Mouse (Mus musculus): ENCODE measurements around the gene Clcn7. TPM values are rescaled to one million over a fixed set of nuclear protein-coding genes. Genes with fewer than 3 reads are reported as not detected.
A peak's percentile ranks its signal among the peaks of the same experiment; 100 is the strongest.

Clcn7 gene
- total RNA-seq, 4 experiments from 2014 or later: 47.4 to 77.7 (median 67.8) TPM

DNA sequence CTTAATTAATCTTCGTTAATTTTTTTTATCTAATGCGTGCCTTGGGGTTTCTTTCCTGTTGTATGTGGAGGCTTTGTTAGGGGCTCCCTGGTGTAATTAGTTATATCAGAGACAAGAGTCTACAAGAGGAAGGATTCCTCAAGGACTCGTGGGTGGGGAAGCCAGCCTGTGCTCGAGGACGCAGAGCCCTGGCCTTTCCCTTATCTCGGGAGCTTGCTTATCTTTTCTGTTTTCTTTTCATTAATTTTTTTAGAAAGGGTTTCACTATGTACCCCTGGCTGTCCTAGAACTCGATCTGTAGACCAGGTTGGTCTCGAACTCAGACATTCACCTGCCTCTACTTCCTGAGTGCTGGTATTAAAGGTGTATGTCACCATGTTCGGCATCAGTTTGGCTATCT is 5.5 kb upstream of the Clcn7 start:
- no peak for DNase-seq

DNA sequence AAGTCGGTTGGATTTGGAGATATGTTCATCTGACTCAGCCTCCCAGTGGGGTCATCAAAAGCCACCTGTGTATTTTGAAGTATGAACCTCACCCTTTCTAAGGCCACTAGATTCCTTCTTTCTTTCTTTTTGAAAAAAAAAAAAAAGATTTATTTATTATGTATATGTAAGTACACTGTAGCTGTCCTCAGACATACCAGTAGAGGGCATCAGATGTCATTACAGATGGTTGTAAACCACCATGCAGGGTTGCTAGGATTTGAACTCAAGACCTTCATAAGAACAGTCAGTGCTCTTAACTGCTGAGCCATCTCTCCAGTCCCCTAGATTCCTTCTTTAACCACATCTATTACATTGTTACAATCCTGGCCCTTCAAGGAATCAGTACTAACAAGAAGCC is 3.1 kb upstream of the Clcn7 start:
- no peak for DNase-seq

DNA sequence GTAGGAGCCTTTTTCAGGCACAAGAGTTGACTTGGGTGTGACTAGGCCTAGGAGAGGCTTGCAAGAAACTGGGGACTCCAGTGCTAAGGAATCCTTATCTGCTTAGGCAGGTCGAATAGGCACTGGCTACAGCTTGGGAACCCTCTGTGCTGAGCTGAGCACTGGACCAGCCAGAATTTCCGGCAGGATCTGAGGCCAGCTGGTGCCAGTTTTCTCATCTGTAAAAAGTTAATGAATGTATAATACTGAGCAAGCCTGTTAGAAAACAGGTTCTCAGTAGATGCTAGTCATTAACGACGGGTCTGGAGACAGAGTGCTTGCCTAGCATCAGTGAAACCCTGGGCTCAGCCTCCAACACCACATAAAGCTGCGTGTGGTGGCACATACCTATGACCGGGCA is 2.4 kb downstream of the Clcn7 start:
- no peak for DNase-seq

DNA sequence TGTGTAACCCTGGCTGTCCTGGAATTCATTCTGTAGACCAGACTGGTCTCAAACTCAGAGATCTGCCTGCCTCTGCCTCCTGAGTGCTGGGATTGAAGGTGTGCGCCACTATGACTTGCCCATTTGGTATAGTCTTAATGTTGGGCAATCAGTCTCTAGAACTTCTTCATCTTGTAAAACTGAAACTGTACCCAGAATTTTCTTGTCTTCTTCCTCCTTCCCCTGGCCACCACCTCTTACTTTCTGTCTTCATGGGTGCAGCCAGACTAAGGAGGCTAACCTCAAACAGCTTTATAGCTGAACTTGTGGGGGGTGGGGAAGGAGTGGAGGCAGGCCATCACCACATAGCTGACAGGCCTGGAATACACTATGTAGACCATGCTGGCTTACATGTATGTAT is 5.6 kb downstream of the Clcn7 start:
- DNase-seq: no peak

DNA sequence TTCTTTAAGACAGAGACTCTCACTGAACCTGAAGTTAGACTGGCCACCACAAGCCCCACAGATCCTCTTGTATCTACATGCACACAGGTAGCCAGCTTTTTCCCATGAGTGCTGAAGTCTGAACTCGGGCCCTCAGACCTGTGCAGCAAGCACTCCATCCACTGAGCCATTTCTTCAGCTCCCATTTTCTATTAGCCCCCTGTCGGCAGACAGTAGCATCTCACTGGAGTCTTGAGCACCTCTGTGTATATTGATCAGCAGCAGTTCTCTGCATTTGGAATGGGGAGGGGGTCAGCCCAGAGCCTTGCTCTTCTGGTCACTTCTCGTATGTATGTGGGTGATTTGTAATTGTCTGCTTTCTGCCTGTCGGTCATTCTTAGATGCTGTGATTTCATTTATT is 6.8 kb downstream of the Clcn7 start:
- no peak for DNase-seq

DNA sequence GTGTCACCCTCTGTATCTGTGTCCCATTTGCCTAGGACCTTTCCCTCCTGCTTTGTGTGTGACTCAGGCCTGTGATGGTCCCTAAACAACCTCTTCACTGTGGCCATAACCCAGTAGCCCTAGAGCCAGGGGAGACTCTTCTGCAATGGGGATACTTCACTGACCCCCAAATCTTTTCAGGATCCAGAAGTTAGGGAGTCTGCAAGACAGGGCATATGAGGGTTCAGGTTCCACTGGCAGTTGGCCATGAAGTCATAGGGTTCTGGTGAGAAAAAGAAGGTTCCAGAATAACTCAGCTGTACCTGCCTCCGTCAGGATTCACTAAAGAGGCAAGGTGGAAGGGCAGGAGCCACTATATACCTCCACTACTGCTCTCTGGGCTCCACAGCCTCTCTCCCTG is 29.0 kb downstream of the Clcn7 start, which contains the start of gene Ccdc154:
Gene Ccdc154, plus strand, starts transcription at position 301 of the 400 bp plus-strand sequence.
- no peak for DNase-seq

DNA sequence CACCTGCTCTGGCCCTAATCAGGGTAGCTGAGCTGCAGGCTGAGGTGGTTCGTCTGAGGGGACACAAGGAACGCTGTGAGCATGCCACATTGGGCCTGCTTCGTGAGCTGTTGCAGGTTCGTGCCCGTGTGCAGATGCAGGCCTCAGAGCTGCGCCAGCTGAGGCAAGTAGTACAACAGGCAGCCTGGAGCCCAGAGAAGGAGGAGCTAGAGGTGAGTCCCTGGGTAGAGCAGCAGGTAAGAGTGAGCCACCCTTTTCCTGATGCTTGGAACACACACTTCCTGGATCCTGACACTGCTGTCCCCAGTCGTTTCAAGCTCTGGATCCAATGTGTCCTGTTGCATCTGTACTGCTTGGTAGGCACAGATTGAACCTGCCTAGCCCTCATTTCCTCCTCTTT is 30.2 kb downstream of the Clcn7 start:
- no peak for DNase-seq

DNA sequence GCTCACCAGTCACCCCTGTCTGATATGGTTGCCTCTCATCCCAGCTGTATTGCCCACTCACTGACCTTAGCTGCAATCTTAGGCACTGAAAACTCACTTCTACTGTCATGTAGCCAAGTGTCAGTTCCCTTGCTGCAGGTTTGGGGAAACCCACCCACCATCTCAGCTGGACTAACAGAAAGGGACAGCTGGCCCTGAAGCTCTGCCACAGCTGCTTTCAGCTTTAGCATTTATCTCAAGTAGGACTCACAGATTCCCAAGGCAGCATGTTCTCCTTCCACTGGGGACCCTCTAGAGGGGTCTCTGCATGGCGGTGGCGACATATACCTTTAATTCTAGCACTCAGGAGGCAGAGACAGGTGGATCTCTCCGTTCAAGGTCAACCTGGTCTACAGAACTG is 31.6 kb downstream of the Clcn7 start:
- DNase-seq: no peak

DNA sequence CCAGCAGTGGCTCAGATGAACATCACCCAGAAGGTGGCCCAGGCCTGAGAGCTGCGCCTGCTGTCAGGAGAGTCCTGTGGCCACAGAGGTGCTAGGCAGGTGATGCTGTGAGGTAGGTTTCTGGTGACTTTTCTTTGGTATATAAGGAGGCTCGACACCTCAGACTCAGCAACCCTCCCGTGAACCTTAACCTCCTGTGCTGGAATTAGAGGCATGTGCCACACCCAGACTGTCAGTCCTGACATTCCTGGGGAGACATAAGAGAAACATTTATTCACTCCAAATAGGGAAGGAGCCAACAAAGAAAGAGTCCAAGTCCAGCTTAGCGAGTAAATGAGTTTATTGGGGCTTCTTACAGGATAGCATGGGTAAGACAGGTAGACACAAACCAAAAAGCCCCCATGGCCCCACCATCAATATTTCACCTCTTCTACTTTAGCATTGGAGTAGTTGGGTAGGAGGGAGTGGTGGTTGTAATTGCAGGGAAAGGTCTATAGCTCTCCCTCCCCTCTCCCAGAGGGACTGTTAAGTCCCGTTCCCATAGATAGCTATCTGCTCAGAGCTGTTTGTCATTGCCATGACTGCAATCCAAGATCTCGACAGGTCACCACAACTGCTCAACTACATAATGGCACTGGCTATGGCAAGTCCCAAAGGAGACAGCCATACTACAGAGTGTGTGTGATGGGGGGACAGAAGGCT is 32.9 kb downstream of the Clcn7 start:
- no peak for DNase-seq

DNA sequence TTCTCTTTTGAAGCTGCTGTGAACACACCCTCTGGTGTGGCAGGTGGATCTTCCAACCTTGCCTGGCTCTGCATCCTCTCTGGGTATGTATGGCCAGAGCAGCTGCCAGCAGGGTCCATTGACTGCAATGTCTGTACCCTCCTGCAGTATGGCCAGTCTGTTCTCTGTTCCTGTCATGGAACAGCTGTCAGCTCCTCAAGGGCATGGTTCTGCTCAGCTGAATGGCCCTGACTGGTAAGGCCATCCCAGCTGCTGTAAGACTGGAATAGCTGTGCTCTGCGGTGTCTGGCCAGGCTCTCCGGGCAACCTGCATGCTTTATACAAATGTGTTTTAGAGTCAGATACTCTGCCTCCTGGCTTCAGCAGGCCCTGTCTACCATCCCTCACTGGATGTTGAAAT is 36.5 kb downstream of the Clcn7 start:
- DNase-seq: no peak

DNA sequence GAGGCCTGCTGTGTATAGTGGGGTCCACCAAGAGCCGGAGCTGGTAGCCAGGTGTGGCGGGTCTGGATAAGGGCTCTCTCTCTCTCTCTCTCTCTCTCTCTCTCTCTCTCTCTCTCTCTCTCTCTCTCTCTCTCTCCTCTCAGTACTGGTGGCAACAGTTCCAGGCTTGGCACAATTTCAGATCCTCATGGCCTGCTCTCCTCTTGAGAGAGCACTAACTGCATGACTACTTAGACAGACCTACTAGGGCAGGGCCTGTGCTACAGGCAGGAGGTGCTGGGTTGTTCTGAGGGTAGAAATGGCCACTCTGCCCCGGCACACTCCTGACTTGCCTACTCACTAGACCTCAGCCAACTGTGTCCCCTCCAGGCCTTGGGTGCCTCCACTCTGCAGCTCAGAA is 39.4 kb downstream of the Clcn7 start:
- no peak for DNase-seq

DNA sequence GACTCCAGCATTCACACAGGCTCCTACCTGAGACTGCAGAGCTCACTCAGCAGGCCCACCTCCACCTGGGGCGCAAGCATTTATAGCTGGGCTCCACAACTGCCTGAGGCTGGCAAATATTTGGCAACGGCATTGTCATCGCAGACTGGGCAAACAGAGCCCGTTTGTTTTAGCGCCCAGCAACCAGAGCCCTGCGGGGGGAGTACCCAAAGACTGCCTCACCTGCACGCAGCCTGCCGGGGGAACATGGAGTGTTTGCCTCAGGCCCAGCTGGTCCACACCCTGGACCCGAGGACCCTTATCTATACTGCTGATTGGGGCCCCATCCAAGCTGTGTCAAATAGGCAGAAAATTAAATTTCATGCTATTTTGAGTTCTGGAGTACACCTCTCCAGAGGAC is 42.2 kb downstream of the Clcn7 start, which contains the start of gene Gm38655:
Gene Gm38655, minus strand, starts transcription at position 61 of the 400 bp plus-strand sequence.
- no peak for DNase-seq

DNA sequence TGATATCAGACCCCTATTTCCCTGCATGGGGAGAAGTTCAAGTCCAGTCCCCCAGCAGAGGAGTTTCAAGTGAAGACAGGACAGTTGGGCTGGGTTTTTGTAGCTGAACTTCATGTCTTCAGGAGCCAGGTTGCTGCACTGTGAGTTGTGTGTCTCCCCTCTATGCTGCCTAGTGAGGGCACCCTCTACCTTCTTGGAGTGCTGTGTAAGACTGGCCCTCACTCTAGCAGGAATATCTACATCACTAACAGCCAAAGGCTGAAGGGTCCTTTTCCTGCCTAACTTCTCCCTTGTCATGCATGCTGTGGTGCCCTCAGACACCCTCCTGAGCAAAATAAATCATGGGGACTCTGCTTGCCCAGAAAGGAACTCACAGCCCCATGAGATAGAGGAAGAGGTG is 50.0 kb downstream of the Clcn7 start:
- DNase-seq: no peak

DNA sequence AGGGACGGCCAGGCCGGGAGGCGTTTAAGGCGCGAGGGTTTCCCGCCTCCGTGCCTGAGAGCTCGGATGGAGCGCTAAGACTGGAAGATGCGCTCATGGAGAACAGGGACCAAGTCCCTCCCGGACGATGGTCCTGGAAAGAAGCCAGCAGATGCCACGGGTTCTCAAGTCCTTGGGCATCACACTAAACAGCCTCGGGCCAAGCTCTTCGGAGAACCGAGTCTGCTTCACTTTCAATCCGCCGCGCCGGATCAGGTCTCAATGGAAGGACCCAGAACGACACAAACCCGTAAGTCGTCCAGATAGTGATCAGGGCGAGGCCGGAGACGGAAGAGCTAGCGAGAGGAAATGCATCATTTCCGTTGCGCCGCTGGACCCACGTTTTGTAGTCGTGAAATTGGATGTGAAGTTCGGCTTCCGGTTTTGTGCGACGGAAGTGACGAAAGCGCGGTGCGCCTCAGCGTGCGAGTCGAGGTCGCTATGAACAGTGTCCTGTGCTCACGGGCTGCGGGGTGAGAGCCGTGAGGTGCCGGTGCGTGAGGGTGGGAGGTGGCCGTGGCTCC is 51.0 kb downstream of the Clcn7 start, which contains the start of gene BC003965:
Gene BC003965, plus strand, starts transcription at position 426 of the 563 bp plus-strand sequence.
- DNase-seq: peak; percentile 97

DNA sequence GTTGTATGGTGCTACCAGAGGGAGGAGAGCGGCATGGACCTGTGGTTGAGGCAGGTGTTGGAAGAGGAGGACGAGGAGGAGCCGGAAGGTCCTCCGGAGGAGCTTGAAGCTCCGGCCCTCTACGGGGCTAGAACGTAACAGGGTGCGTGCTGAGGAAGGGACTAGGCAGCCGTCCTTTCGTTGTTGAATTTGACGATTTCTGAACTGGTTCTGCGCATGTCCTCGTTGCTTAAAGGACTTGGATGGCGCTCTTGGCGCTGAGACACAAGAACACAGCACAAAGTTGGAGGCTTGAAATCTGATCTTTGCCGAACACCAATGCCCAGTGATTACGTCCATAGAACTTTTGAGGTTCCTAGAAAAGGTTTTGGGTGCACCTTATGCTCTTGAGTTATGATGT is 51.8 kb downstream of the Clcn7 start:
- no peak for DNase-seq

DNA sequence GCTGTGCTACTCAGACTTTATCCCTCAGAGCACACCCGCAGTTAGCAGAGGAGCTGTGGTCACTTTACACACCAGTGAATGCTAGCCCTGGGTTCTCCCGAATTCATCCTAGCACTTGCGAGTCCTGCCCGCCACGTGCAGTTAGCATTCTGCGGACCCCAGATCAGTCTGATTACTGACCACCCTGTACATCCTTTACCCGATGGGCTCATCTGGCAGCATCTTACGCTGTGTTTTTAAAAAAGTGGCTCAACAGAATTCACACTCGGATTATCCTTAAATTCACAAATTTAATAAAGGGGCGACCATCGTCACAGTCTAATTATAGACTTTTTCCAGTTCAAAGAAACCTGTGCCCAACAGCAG is 54.6 kb downstream of the Clcn7 start:
- no peak for DNase-seq

DNA sequence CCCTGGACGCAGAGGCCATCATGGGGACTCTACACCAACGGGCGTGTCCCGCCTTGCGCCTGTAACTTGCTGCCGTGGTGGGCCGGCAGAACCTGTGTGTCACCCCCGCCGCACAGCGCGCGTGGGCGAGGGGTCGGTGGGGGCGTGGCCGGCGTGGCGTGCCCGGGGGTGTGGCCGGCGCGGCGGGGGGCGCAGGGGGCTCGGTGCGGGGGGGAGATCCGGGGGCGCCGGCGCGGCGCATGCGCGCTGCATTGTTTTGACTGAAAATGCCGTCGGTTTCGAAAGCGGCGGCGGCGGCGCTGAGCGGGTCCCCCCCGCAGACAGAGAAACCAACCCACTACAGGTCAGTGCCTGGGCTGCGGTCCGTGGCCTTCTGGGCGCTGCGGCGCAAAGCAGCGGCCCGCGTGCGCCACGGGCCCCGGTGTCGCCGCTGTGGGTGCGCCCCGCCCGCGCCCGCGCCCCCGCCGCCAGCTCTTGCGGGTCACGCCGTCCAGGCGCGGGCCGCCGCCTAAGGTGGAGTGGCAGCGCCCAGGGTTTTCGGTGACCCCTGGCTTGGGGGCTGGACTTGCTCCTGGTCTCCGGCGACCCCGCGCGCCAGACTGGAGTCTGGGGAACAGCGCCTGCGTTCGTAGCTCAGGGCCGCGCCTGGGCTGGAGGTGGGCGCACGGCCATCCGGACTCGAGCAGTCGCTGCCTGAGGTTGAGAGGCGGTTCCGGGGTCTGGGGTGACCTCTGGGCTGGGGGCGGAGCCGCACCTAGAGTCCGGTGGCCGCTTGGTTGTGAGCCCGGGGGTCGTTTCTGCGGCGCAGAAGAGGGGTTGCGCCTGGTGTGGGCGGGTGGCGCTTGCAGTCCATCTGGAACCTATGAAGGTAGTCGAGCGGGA is 55.2 kb downstream of the Clcn7 start, which contains the start of gene Unkl:
Gene Unkl, plus strand, starts transcription at position 248 of the 882 bp plus-strand sequence.
- DNase-seq: peak; percentile 63

DNA sequence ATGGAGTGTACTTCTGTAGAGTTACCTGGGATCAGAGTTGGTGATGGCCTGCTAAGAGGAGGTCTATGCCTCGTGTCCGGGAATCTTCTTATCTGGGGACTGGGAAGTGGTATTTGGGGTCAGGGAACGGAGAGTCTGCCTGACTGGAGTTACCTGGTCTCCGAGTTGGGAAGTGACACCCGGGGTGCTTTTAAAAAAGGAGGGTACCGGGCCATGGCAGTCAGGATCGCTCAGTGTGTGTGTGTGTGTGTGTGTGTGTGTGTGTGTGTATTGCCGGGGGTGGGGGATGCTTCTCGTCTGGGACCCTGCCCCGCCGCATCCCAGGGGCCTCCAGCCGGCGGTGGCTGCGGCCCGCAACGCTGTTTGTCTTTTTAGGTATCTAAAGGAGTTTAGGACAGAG is 55.9 kb downstream of the Clcn7 start:
- DNase-seq: no peak

DNA sequence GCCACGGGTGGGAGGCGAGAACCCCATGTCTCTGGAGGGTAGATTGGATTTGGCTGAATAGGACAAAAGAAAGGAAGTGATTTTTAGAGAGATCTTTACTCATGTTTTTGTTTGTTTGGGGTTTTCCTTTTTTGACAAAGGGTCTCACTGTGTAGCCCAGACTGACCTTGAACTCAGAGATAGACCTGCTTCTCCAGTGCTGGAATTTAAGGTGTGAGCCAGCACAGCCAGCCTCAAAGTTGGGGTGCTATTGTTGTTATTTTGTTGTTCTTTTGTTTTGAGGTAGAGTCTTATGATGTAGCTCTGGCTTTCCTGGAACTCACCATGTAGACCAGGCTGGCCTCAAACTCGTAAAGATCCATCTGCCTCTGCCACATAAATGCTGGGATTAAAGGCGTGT is 69.2 kb downstream of the Clcn7 start:
- DNase-seq: no peak

DNA sequence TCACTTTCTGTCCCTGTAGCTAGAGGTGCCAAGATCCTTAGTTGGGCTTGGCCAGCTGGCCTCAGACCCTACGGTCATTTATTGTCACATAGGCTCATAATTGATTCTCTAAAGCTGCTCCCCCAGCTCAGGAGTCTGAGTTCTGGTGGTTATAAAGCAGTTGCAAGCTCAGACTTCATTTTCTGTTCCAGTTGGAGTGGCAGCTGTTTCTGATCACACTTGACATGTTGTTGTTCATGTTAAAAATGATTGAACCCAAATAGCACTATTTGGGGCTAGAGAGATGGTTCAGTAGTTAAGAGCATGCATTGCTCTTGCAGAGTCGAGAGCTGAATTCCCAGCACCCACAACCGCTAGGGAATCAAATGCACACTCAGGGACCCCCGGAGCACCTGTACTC is 76.8 kb downstream of the Clcn7 start:
- DNase-seq: no peak

DNA sequence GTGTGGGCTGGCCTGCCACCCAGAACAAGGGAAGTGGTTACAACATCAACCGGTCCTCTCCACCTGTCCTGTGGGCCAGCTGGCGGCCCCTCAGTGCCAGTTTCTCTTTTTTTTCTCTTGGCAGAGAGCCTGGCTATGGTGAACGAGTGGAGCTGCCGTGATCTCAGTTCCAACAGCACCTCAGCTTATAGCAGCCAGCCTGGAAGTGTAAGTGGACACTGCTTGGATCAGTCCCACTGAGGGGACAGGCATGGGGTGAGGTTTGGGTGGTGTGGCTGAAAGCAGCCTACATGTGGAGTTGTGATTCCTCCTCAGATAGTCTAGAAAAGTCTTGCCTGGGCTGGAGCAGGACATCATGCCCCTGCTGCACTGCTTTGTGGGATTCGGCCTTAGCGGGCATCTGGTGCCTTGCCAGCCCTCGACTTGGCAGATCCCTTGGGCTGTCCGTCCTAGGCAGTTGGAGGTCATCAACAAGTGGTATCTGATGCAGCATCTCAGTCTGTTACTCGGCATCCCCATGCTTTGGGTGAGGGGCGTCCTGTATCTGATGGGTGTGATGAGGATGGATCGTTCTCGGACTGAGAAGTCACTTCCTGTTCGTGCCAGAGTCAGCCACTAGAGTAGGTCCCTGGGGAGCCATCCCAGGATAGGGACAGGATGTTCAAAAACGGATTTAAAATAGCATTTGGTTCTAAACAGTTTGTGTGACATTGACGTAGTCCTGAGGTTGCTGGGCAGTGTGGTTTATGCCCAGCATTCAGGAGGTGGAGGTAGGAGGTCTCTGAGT is 77.7 kb downstream of the Clcn7 start:
- no peak for DNase-seq

DNA sequence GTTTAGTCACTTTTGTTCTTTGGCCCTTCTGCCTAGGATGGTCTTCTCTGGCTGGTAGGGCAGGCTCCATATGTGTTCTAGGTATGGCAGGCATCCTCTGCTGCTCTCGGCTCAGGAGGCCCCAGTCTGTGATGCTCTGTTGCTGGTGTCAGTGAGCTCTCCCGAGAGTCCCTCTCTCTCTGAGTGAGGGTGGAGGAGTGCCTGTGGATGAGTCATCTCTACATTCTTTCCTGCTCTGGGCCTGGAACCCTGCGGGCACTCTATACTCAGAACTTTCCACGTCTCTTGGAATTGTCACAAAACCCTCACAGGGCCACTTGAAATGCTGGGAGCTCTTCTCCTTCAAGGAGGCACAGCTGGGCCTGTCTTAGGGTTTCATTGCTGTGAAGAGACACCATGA is 78.5 kb downstream of the Clcn7 start:
- no peak for DNase-seq

Measured in adrenal gland, adult 8-10 months (tissue).